Mouse (Mus musculus) hindbrain, embryonic 14.5 days (tissue): ENCODE results near the gene Hspa13. TPM values are rescaled to one million over a fixed set of nuclear protein-coding genes. Genes with fewer than 3 reads are reported as not detected.

Experiments used
- ATAC-seq: fragments of 200-750 bp; cut with Nextera tagmentation; 2 replicates; pipeline ENCODE4 v1.8.0; 2017; ENCODE audit warnings: moderate number of reproducible peaks, mild to moderate bottlenecking, moderate TSS enrichment, moderate library complexity; ENCODE audit not compliant: low FRiP score
- DNase-seq: peaks from one replicate; pipeline ENCODE4 v3.0.0-alpha.2; 2015; ENCODE audit warnings: low spot score
- H3K27ac ChIP-seq: fragments of 300-500 bp; sonication (generic); 2 replicates; pipeline ENCODE4 v1.5.1; 2014; ENCODE audit warnings: mild to moderate bottlenecking, moderate library complexity
- H3K27me3 ChIP-seq: fragments of 300-500 bp; sonication (generic); 2 replicates; pipeline ENCODE4 v1.6.1; 2014; ENCODE audit warnings: mild to moderate bottlenecking, low read length, mixed read lengths; ENCODE audit not compliant: control insufficient read depth, insufficient read depth
- H3K36me3 ChIP-seq: fragments of 300-500 bp; sonication (generic); replicated peaks from 2 replicates; pipeline ENCODE4 v1.6.1; 2014; ENCODE audit not compliant: control insufficient read depth, insufficient read depth
- H3K4me1 ChIP-seq: fragments of 300-500 bp; sonication (generic); replicated peaks from 2 replicates; pipeline ENCODE4 v1.6.1; 2014; ENCODE audit warnings: antibody characterized with exemption, low read length, mixed read lengths; ENCODE audit not compliant: control insufficient read depth, insufficient read depth
- H3K4me2 ChIP-seq: fragments of 300-500 bp; sonication (generic); replicated peaks from 2 replicates; pipeline ENCODE4 v1.6.1; 2014; ENCODE audit warnings: mild to moderate bottlenecking, moderate library complexity
- H3K4me3 ChIP-seq: fragments of 300-500 bp; sonication (generic); replicated peaks from 2 replicates; pipeline ENCODE4 v1.5.1; 2014; ENCODE audit warnings: mild to moderate bottlenecking, low read length
- H3K9ac ChIP-seq: fragments of 300-500 bp; sonication (generic); 2 replicates; pipeline ENCODE4 v1.6.1; 2014
- H3K9me3 ChIP-seq: fragments of 300-500 bp; sonication (generic); 2 replicates; pipeline ENCODE4 v1.6.1; 2016; ENCODE audit warnings: low read length; ENCODE audit not compliant: control insufficient read depth
- WGBS: fragments of 180-500 bp; shearing (Covaris S2); extraction: QIAGEN DNeasy Blood & Tissue Kit; methylation state at CpG from one replicate; pipeline ENCODE4 v1.1.7; 2014; 5-methylcytosine and 5-hydroxymethylcytosine counted together
- polyA plus RNA-seq: library from polyadenylated mRNA; unstranded; fragments of >200 nt; fragmentation: Nextera tagmentation; extraction: Ambion mirVana; gene quantifications from 2 replicates; pipeline ENCODE4 v1.2.1, GENCODE M21; 2014

Gene Hspa13
- 45.1 and 53.4 TPM in 2 replicates for polyA plus RNA-seq

DNA sequence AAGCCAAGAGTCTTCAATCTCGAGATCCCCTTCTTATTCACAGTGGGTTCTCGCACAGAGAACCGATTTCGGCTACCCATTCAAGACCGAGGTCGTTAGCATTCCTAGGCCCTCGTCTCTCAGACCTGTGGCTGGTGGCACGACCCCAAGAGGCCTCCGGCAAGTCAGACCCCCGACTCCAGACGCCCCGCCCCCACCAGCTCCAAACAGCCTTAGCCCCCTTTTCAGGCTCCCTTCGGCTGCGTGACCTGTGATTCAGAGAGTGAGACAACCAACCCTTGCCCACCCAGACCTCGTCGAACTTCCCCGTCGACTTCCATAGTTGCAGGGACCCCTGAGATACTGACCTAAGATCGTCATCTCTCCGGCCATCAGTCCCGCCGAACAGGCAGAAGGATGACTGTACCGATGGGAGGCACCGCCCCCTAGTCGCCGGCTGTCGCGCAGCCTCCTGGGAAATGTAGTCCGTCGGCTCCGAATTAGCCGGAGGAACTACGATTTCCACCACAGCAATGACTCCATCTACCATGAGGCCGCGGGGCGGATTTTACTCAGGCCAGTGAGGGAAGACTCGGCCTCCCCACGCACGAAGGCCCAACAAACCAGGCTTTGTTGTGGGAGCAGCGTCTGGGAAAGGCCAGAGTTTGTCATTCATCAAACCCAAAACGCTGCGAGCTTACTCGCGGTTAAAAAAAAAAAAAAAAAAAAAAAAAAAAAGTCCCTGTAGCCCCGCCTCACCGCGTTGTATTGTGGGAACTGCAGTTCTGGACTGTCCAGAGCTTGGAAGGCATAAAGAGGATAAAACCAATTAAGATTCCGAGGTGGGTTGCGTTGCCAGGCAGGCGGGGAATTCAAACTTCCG, at the start of gene Hspa13:
Gene Hspa13 (minus strand): TSS at position 717 of the 862 bp plus-strand sequence.
- WGBS: under 1% methylated on average over 51 of the region's 51 CpGs
- no peaks in the 10 kb centered on the region for H3K9me3 ChIP-seq
- peak within 1 kb of the TSS; percentile 65 for H3K4me2 ChIP-seq
- H3K27ac ChIP-seq: peak within 1 kb of the TSS; percentile 69
- DNase-seq (peak; percentile 98), ATAC-seq (peak; percentile 99)
- peaks cover 25% of the 10 kb centered on the region for H3K36me3 ChIP-seq
- peak within 1 kb of the TSS; percentile 58 for H3K4me3 ChIP-seq
- peak within 1 kb of the TSS; percentile 69 for H3K9ac ChIP-seq
- peaks cover 17% of the 10 kb centered on the region for H3K4me1 ChIP-seq
- H3K27me3 ChIP-seq: no peaks in the 10 kb centered on the region

DNA sequence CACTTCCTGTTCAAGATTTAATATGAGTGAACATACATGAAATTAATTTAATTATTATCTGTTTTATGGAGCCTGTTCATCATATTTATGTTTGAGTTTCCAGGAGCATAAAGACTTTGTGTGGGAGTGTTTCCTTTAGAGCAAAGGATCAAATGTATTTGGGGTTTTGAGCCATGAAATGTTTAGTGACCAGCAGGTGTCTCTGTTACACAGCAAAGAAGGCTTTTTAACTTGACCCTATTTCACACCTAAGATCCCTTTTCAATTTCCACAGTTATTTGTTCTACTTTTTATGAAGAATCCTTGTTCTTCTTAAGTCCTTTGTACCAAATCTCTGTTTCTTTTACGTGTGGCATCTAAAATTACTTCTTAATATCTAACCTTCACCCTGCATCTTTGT, 12.4 kb upstream of the Hspa13 start:
- Histone ChIP-seq H3K36me3 (no peaks in the 10 kb centered on the region), H3K9me3 (no peaks in the 10 kb centered on the region), H3K4me2 (no peak overlapping the region), H3K9ac (no peak overlapping the region), H3K4me1 (no peaks in the 10 kb centered on the region), H3K27ac (no peak overlapping the region), H3K27me3 (no peaks in the 10 kb centered on the region), H3K4me3 (no peak overlapping the region)
- DNase-seq: peak; percentile 79
- no peak for ATAC-seq
- 41% methylated on average over 1 of the region's 1 CpGs for WGBS

DNA sequence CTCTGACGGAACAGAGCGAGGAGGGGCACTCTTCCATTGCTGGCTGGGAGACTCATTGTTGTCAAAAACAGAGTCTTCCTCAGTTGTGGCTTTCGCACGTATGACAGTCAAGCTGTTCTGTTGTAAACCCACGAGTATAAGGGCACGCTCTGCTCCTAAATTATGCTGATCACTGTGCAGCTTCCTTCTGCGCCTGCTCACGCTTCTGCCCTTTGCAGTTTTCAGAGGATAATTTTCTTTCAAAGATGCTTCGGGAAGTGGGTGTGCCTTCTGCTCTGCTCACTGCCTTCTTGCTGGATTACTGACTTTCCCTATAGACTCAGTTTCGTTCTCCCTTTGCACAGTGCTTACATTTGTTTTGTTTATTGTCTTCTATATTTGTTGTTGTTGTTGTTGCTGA, 6.3 kb upstream of the Hspa13 start:
- ATAC-seq (no peak), DNase-seq (no peak)
- Histone ChIP-seq H3K27me3 (no peaks in the 10 kb centered on the region), H3K36me3 (no peaks in the 10 kb centered on the region), H3K4me1 (no peaks in the 10 kb centered on the region), H3K9me3 (no peaks in the 10 kb centered on the region), H3K4me2 (no peak overlapping the region), H3K4me3 (no peak overlapping the region), H3K27ac (no peak overlapping the region), H3K9ac (no peak overlapping the region)
- WGBS: 86% methylated on average over 10 of the region's 10 CpGs

DNA sequence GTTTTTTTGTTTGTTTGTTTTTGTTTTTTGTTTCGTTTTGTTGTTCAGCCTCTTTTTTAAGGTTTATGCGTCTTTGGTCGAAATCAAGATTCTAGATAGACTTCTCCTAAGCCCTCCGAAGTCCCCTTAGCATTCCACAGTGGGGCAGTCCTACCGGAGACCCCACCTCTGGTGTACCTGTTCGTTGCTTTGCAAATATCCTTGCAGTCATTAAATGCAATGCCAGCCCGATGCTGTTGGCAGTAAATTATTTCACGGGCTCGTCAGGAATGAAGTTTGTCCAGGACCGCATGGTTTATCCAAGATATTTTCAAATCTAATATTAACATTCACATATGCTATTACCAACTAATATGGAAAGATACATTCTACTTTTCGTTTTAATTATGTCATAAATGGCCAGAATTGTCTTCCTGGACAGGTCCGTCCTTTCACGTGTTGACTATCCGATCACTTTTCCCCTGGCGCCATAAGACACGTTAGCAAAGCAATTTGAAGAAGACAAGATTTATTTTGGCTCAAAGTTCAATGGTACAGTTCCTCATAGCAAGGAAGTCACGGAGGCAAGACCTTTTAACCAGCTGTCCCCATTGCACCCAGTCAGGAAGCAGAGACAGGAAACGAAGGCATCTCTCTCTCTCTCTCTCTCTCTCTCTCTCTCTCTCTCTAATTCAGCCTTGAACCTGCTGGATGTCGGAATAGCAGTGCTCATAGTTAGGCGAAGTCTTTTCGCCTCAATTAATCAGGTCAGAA, 522 bp upstream of the Hspa13 start:
- peak overlapping the region; percentile 65 for H3K4me2 ChIP-seq
- no peaks in the 10 kb centered on the region for H3K9me3 ChIP-seq
- H3K4me1 ChIP-seq: peaks cover 17% of the 10 kb centered on the region
- H3K9ac ChIP-seq: peak overlapping the region; percentile 55; the same call in 1 of the 2 replicates
- H3K36me3 ChIP-seq: peaks cover 24% of the 10 kb centered on the region
- ATAC-seq (peak; percentile 68), DNase-seq (no peak)
- 21% methylated on average over 21 of the region's 21 CpGs for WGBS
- peak overlapping the region; percentile 69 for H3K27ac ChIP-seq
- H3K4me3 ChIP-seq: peak overlapping the region; percentile 58
- H3K27me3 ChIP-seq: no peaks in the 10 kb centered on the region

DNA sequence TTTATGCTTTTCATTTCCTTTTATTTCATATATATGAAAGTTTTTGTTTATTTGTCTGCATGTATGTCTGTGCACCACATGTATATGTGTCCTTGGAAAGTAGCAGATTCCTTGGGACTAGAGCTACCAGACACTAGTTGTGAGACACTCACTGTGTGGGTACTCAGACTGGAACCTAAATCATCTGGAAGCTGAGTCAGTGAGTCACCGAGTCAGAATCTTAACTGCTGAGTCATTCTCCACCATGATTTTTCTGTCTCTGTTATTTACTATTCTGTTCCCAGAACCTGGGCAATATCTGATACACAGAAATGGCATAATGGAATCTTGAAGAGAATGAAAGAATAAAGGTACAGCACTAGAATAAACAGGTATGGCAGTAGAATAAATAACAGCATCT, 14.0 kb downstream of the Hspa13 start:
- H3K4me3 ChIP-seq: no peak overlapping the region
- ATAC-seq: no peak
- no peak for DNase-seq
- no peak overlapping the region for H3K27ac ChIP-seq
- 81% methylated on average over 1 of the region's 1 CpGs for WGBS
- H3K27me3 ChIP-seq: no peaks in the 10 kb centered on the region
- peaks cover 33% of the 10 kb centered on the region for H3K36me3 ChIP-seq
- H3K9me3 ChIP-seq: no peaks in the 10 kb centered on the region
- H3K9ac ChIP-seq: no peak overlapping the region
- H3K4me1 ChIP-seq: no peaks in the 10 kb centered on the region
- no peak overlapping the region for H3K4me2 ChIP-seq

DNA sequence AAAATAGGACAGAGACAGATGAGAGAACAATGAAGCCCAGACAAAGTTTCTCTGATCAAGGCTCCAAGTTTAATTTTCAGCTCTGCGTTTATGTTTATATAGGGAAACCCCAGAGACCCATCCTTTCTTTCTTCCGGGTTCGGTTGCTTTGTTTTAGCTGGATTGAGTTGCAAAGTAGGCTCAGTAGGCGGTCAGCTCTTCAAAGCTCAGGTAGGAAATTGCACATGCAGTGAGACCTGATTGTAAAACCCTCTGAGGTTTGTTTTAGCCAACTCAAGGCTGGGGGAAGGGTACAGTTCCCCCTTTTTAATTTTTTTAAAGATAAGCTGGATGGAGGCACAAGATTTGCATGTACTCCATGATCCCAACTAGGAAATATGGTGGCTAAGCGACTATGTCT, 16.8 kb downstream of the Hspa13 start:
- no peak for DNase-seq
- 44% methylated on average over 5 of the region's 5 CpGs for WGBS
- Histone ChIP-seq H3K4me2 (no peak overlapping the region), H3K4me1 (no peaks in the 10 kb centered on the region), H3K9me3 (no peaks in the 10 kb centered on the region), H3K27me3 (no peaks in the 10 kb centered on the region), H3K9ac (no peak overlapping the region), H3K27ac (no peak overlapping the region), H3K36me3 (peaks cover 10% of the 10 kb centered on the region), H3K4me3 (no peak overlapping the region)
- ATAC-seq: no peak

DNA sequence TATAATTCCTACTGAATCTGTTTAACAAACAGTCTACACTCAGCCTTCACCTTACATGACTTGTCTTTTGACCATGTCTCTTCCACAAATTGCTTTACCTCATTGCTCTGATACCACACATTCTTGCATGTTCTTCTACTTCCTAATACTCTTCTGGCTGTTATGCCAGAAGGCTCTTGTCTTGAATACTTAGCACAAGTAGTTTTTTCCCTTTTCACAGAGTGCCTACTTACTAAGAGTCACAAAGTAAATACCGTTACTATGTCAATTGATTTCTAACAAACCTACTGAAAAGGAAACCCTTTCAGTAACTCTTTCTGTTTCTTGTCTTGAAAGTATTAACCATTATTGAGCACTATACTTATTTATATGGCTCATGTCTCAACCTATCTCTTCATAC, 18.0 kb downstream of the Hspa13 start:
- no peak for DNase-seq
- no peaks in the 10 kb centered on the region for H3K9me3 ChIP-seq
- H3K4me3 ChIP-seq: no peak overlapping the region
- H3K4me2 ChIP-seq: no peak overlapping the region
- H3K27ac ChIP-seq: no peak overlapping the region
- no peaks in the 10 kb centered on the region for H3K27me3 ChIP-seq
- H3K36me3 ChIP-seq: no peaks in the 10 kb centered on the region
- WGBS: 94% methylated on average over 1 of the region's 1 CpGs
- no peaks in the 10 kb centered on the region for H3K4me1 ChIP-seq
- H3K9ac ChIP-seq: no peak overlapping the region
- ATAC-seq: no peak

DNA sequence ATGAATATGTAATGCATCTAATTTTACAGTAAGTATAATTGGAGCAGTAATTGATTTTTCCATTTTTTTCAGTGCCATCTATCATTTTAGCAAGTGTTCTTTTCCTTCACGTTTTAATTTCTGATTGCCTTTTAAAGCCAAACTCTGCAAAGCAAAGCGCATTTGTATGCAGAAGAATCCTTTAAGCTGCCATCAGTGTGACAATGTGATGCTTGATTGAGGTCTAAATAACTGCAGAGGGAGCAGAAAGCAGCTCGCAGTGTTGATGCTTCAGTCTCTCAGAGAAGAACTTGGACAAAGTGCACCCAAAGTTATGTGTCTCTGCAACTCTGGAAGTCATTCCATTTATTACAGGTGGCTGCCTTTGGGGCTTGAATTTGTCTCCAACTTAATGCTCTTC, 22.9 kb downstream of the Hspa13 start:
- Histone ChIP-seq H3K27me3 (no peaks in the 10 kb centered on the region), H3K4me3 (no peak overlapping the region), H3K36me3 (no peaks in the 10 kb centered on the region), H3K4me2 (no peak overlapping the region), H3K27ac (no peak overlapping the region), H3K9ac (no peak overlapping the region), H3K4me1 (no peaks in the 10 kb centered on the region), H3K9me3 (no peaks in the 10 kb centered on the region)
- no peak for DNase-seq
- WGBS: 55% methylated on average over 3 of the region's 3 CpGs
- no peak for ATAC-seq

DNA sequence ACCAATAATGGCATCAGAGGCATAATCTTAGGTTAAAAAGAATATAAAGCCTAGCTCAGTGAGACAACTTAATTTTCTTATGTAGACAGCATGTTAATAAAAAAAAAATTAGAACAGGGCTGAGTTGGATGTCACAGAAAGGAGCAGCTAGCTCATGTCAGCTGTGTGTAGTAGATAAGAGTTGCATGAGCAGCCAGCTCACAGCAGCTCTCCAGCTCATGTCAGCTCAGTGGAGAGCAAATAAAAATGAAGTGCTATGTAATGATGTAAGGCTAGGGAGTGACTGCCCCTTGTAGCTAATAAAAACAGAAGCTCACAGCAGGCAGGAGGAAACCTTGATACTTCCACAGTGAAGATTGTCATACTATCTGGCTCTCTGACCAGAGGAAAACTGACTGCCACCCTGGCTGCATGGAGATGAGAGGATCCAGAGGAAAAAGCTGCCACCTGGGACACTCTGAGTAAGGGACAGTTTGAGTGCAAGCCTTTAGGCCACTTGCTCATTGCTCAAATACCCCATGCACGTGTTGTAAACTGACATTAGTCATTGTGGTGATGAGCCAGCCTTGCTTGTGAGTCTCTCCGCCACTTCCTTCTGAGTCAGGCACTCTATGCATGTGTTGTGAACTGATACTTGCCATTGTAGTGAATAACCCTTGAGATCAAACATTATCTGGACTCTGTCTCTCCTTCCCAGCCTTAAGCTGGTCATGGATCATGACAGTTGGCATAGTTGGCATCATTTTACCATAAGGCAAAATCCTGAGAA, 49.3 kb downstream of the Hspa13 start:
- DNase-seq: no peak
- Histone ChIP-seq H3K9ac (no peak overlapping the region), H3K27me3 (no peaks in the 10 kb centered on the region), H3K36me3 (no peaks in the 10 kb centered on the region), H3K9me3 (no peaks in the 10 kb centered on the region), H3K27ac (no peak overlapping the region), H3K4me2 (no peak overlapping the region), H3K4me3 (no peak overlapping the region), H3K4me1 (no peaks in the 10 kb centered on the region)
- 66% methylated on average over 2 of the region's 2 CpGs for WGBS
- ATAC-seq: no peak
